Mouse (Mus musculus): Measurements from ENCODE around the gene Tmem131. TPM values are rescaled to one million over a fixed set of nuclear protein-coding genes. Genes with fewer than 3 reads are reported as not detected.
A peak's percentile ranks its signal among the peaks of the same experiment; 100 is the strongest.

The Tmem131 gene
- total and polyA plus RNA-seq, 3 experiments: 13.0 to 30.0 (median 28.1) TPM

GRCm38 (mm10) chr1:36766431-36767205 is 176.8 kb downstream of the Tmem131 start:
- Histone ChIP-seq H3K27ac (no peak overlapping the region), H3K79me2 (replicated peaks; ENCODE audit: control insufficient read depth, insufficient read depth, low read length) (no peaks in the 10 kb centered on the region), H3K4me1 (ENCODE audit: control insufficient read depth, insufficient read depth, low read length) (no peaks in the 10 kb centered on the region), H3K27me3 (ENCODE audit: control insufficient read depth, insufficient read depth, low read length) (peaks cover 4% of the 10 kb centered on the region), H3K9ac (ENCODE audit: low read depth, low read length) (no peak overlapping the region), H3K4me3 (no peak overlapping the region), H3K36me3 (ENCODE audit: control insufficient read depth, insufficient read depth, low read length) (no peaks in the 10 kb centered on the region)
- WGBS: 41% methylated on average over 4 of the region's 4 CpGs
- DNase-seq: no peak
- intact Hi-C loops (cut with DNase I): no loop called here
- no peak for TF ChIP-seq CTCF (IDR thresholded peaks at IDR 0.05)
- no peak for TF ChIP-seq POLR2A (IDR thresholded peaks at IDR 0.05; ENCODE audit: insufficient read depth, low read depth, low read length)
- no peak for TF ChIP-seq EP300 (IDR thresholded peaks at IDR 0.05; ENCODE audit: insufficient read depth, low read depth, low read length)

GRCm38 (mm10) chr1:36761568-36761967 is 181.9 kb downstream of the Tmem131 start, which contains the start of gene Zap70:
TSS of gene Zap70 (plus strand) at chr1:36761798.
- H3K4me1 ChIP-seq (ENCODE audit: control insufficient read depth, insufficient read depth, low read length): no peaks in the 10 kb centered on the region
- no peak for DNase-seq
- H3K27me3 ChIP-seq (ENCODE audit: control insufficient read depth, insufficient read depth, low read length): no peaks in the 10 kb centered on the region
- no peaks in the 10 kb centered on the region for H3K36me3 ChIP-seq (ENCODE audit: control insufficient read depth, insufficient read depth, low read length)
- H3K27ac ChIP-seq: no peak within 1 kb of the TSS
- no peak within 1 kb of the TSS for H3K9ac ChIP-seq (ENCODE audit: low read depth, low read length)
- intact Hi-C loops (cut with DNase I): no loop called here
- H3K4me3 ChIP-seq: no peak within 1 kb of the TSS
- WGBS: 68% methylated on average over 11 of the region's 11 CpGs
- TF ChIP-seq CTCF (IDR thresholded peaks at IDR 0.05) (no peak), EP300 (IDR thresholded peaks at IDR 0.05; ENCODE audit: insufficient read depth, low read depth, low read length) (no peak), POLR2A (IDR thresholded peaks at IDR 0.05; ENCODE audit: insufficient read depth, low read depth, low read length) (no peak)
- H3K79me2 ChIP-seq (replicated peaks; ENCODE audit: control insufficient read depth, insufficient read depth, low read length): no peaks in the 10 kb centered on the region

GRCm38 (mm10) chr1:36761061-36761460 is 182.4 kb downstream of the Tmem131 start:
- intact Hi-C loops (cut with DNase I): no loop called here
- TF ChIP-seq EP300 (IDR thresholded peaks at IDR 0.05; ENCODE audit: insufficient read depth, low read depth, low read length) (no peak), POLR2A (IDR thresholded peaks at IDR 0.05; ENCODE audit: insufficient read depth, low read depth, low read length) (no peak), CTCF (IDR thresholded peaks at IDR 0.05) (no peak)
- Histone ChIP-seq H3K4me3 (no peak overlapping the region), H3K9ac (ENCODE audit: low read depth, low read length) (no peak overlapping the region), H3K27me3 (ENCODE audit: control insufficient read depth, insufficient read depth, low read length) (no peaks in the 10 kb centered on the region), H3K4me1 (ENCODE audit: control insufficient read depth, insufficient read depth, low read length) (no peaks in the 10 kb centered on the region), H3K79me2 (replicated peaks; ENCODE audit: control insufficient read depth, insufficient read depth, low read length) (no peaks in the 10 kb centered on the region), H3K36me3 (ENCODE audit: control insufficient read depth, insufficient read depth, low read length) (no peaks in the 10 kb centered on the region), H3K27ac (no peak overlapping the region)
- DNase-seq: no peak
- 84% methylated on average over 8 of the region's 8 CpGs for WGBS

- DNase-seq: peak in 1 of 2 experiments; percentile 10
- H3K79me2 ChIP-seq (replicated peaks; ENCODE audit: control insufficient read depth, insufficient read depth, low read length): no peaks in the 10 kb centered on the region
- H3K9ac ChIP-seq (ENCODE audit: low read depth, low read length): no peak overlapping the region
- H3K4me1 ChIP-seq (ENCODE audit: control insufficient read depth, insufficient read depth, low read length): no peaks in the 10 kb centered on the region
- H3K27ac ChIP-seq: no peak overlapping the region
- TF ChIP-seq EP300 (IDR thresholded peaks at IDR 0.05; ENCODE audit: insufficient read depth, low read depth, low read length) (no peak), POLR2A (IDR thresholded peaks at IDR 0.05; ENCODE audit: insufficient read depth, low read depth, low read length) (no peak), CTCF (IDR thresholded peaks at IDR 0.05) (no peak)
- WGBS: 76% methylated on average over 9 of the region's 9 CpGs
- no peaks in the 10 kb centered on the region for H3K27me3 ChIP-seq (ENCODE audit: control insufficient read depth, insufficient read depth, low read length)
- H3K4me3 ChIP-seq: no peak overlapping the region
- H3K36me3 ChIP-seq (ENCODE audit: control insufficient read depth, insufficient read depth, low read length): no peaks in the 10 kb centered on the region
- intact Hi-C loops (cut with DNase I): no loop called here
Measured at GRCm38 (mm10) chr1:36760401-36760800, 183.1 kb downstream of the Tmem131 start.

GRCm38 (mm10) chr1:36759076-36759475 is 184.4 kb downstream of the Tmem131 start:
- DNase-seq: peak in 1 of 2 experiments; percentile 6
- H3K4me3 ChIP-seq: no peak overlapping the region
- no peaks in the 10 kb centered on the region for H3K4me1 ChIP-seq (ENCODE audit: control insufficient read depth, insufficient read depth, low read length)
- no peaks in the 10 kb centered on the region for H3K36me3 ChIP-seq (ENCODE audit: control insufficient read depth, insufficient read depth, low read length)
- no peak overlapping the region for H3K9ac ChIP-seq (ENCODE audit: low read depth, low read length)
- no peaks in the 10 kb centered on the region for H3K27me3 ChIP-seq (ENCODE audit: control insufficient read depth, insufficient read depth, low read length)
- H3K79me2 ChIP-seq (replicated peaks; ENCODE audit: control insufficient read depth, insufficient read depth, low read length): no peaks in the 10 kb centered on the region
- intact Hi-C loops (cut with DNase I): no loop called here
- TF ChIP-seq POLR2A (IDR thresholded peaks at IDR 0.05; ENCODE audit: insufficient read depth, low read depth, low read length): no peak
- no peak for TF ChIP-seq EP300 (IDR thresholded peaks at IDR 0.05; ENCODE audit: insufficient read depth, low read depth, low read length)
- TF ChIP-seq CTCF (IDR thresholded peaks at IDR 0.05): no peak
- 85% methylated on average over 18 of the region's 18 CpGs for WGBS
- H3K27ac ChIP-seq: no peak overlapping the region

GRCm38 (mm10) chr1:36758553-36758952 is 184.9 kb downstream of the Tmem131 start:
- DNase-seq: peak in 1 of 2 experiments; percentile 3
- Histone ChIP-seq H3K79me2 (replicated peaks; ENCODE audit: control insufficient read depth, insufficient read depth, low read length) (no peaks in the 10 kb centered on the region), H3K4me3 (no peak overlapping the region), H3K4me1 (ENCODE audit: control insufficient read depth, insufficient read depth, low read length) (no peaks in the 10 kb centered on the region), H3K36me3 (ENCODE audit: control insufficient read depth, insufficient read depth, low read length) (no peaks in the 10 kb centered on the region), H3K9ac (ENCODE audit: low read depth, low read length) (no peak overlapping the region), H3K27me3 (ENCODE audit: control insufficient read depth, insufficient read depth, low read length) (no peaks in the 10 kb centered on the region), H3K27ac (no peak overlapping the region)
- TF ChIP-seq CTCF (IDR thresholded peaks at IDR 0.05): no peak
- TF ChIP-seq EP300 (IDR thresholded peaks at IDR 0.05; ENCODE audit: insufficient read depth, low read depth, low read length): no peak
- TF ChIP-seq POLR2A (IDR thresholded peaks at IDR 0.05; ENCODE audit: insufficient read depth, low read depth, low read length): no peak
- intact Hi-C loops (cut with DNase I): no loop called here
- 88% methylated on average over 9 of the region's 9 CpGs for WGBS
